ENCODE assay signal across 8 mouse cellular contexts in genomic region chr19:32322429-32323035, GRCm38 (mm10).
A peak's percentile ranks its signal among the peaks of the same experiment; 100 is the strongest.
DNase-seq lines count a peak whose midpoint lies in the region; ATAC-seq and TF ChIP-seq lines count a peak whose summit lies in the region.

No protein-coding gene starts in this region.

- H3K27me3 ChIP-seq in hindbrain, embryonic 13.5 days, result no peaks in the 10 kb centered on the region
- no peaks in the 10 kb centered on the region for H3K27me3 ChIP-seq in hindbrain, embryonic 12.5 days
- no peaks in the 10 kb centered on the region for H3K27me3 ChIP-seq in limb, embryonic 14.5 days (ENCODE audit: control insufficient read depth, insufficient read depth, low read length)

- peak overlapping the region; percentile 62 for H3K27ac ChIP-seq in hindbrain, embryonic 13.5 days
- H3K27ac ChIP-seq in hindbrain, embryonic 12.5 days, result no peak overlapping the region
- no peak overlapping the region for H3K27ac ChIP-seq in limb, embryonic 14.5 days (replicated peaks; ENCODE audit: low read depth, low read length)

- WGBS in hindbrain, embryonic 13.5 days, result 24% methylated on average over 3 of the region's 3 CpGs
- 26% methylated on average over 3 of the region's 3 CpGs for WGBS in hindbrain, embryonic 12.5 days
- 22% methylated on average over 3 of the region's 3 CpGs for WGBS in limb, embryonic 14.5 days

- H3K9me3 ChIP-seq in hindbrain, embryonic 13.5 days, result no peaks in the 10 kb centered on the region
- no peaks in the 10 kb centered on the region for H3K9me3 ChIP-seq in hindbrain, embryonic 12.5 days (replicated peaks)
- no peaks in the 10 kb centered on the region for H3K9me3 ChIP-seq in limb, embryonic 14.5 days (ENCODE audit: control insufficient read depth, low read length)

- no peak for TF ChIP-seq POLR2A in limb, embryonic 14.5 days (IDR thresholded peaks at IDR 0.05; ENCODE audit: borderline replicate concordance, extremely low read depth, insufficient read depth, insufficient read length)

- H3K36me3 ChIP-seq in hindbrain, embryonic 13.5 days, result no peaks in the 10 kb centered on the region
- no peaks in the 10 kb centered on the region for H3K36me3 ChIP-seq in hindbrain, embryonic 12.5 days
- H3K36me3 ChIP-seq in limb, embryonic 14.5 days (ENCODE audit: control insufficient read depth, insufficient read depth, low read length), result no peaks in the 10 kb centered on the region

- peak; percentile 82; the same call in 1 of the 2 replicates for ATAC-seq in hindbrain, embryonic 13.5 days (ENCODE audit: low FRiP score)
- ATAC-seq in hindbrain, embryonic 12.5 days (ENCODE audit: low FRiP score), result no peak
- ATAC-seq in limb, embryonic 14.5 days (ENCODE audit: low FRiP score, low read depth), result no peak
- ATAC-seq in megakaryocyte progenitor cell, adult 5-6 weeks (replicated peaks; ENCODE audit: poor library complexity), result no peak

- peak; percentile 63 for DNase-seq in cerebellum, adult 8-10 months
- peak; percentile 56 for DNase-seq in gastrocnemius, postnatal 25 days
- DNase-seq in kidney, adult 18-20 months, result peak; percentile 80
- DNase-seq in limb, embryonic 14.5 days (ENCODE audit: low spot score), result peak; percentile 30
- peak; percentile 54 for DNase-seq in skeletal muscle tissue, adult 2 months (ENCODE audit: low read depth, low spot score)

- no peak overlapping the region for H3K4me3 ChIP-seq in hindbrain, embryonic 13.5 days
- H3K4me3 ChIP-seq in hindbrain, embryonic 12.5 days, result no peak overlapping the region
- no peak overlapping the region for H3K4me3 ChIP-seq in limb, embryonic 14.5 days (replicated peaks; ENCODE audit: low read length)

- H3K4me1 ChIP-seq in hindbrain, embryonic 13.5 days (replicated peaks), result peaks cover 14% of the 10 kb centered on the region
- H3K4me1 ChIP-seq in hindbrain, embryonic 12.5 days, result peaks cover 15% of the 10 kb centered on the region
- H3K4me1 ChIP-seq in limb, embryonic 14.5 days (ENCODE audit: control insufficient read depth, insufficient read depth, low read length), result peaks cover 35% of the 10 kb centered on the region

- H3K4me2 ChIP-seq in hindbrain, embryonic 13.5 days, result no peak overlapping the region
- no peak overlapping the region for H3K4me2 ChIP-seq in hindbrain, embryonic 12.5 days (replicated peaks)
- H3K4me2 ChIP-seq in limb, embryonic 14.5 days (replicated peaks; ENCODE audit: low read depth, low read length, severe bottlenecking), result no peak overlapping the region

- no peak overlapping the region for H3K9ac ChIP-seq in hindbrain, embryonic 13.5 days
- no peak overlapping the region for H3K9ac ChIP-seq in hindbrain, embryonic 12.5 days
- H3K9ac ChIP-seq in limb, embryonic 14.5 days (ENCODE audit: low read depth, low read length, severe bottlenecking), result no peak overlapping the region

Comparison
In these comparisons a context has a peak if more than half of its experiments do, and no peak if none do; other contexts are left out.
1. DNase-seq: peak in every context shown above with its lines; median percentile 80 in kidney, adult 18-20 months; 63 in cerebellum, adult 8-10 months; 56 in gastrocnemius, postnatal 25 days; 54 in skeletal muscle tissue, adult 2 months; 30 in limb, embryonic 14.5 days.